Mouse (Mus musculus) layer of hippocampus, adult 8-10 months (tissue): ENCODE results near the gene Tmem245. TPM values are rescaled to one million over a fixed set of nuclear protein-coding genes. Genes with fewer than 3 reads are reported as not detected.
"Not testable (repeated sequence)": the region's sequence is repeated elsewhere in the genome, so short reads cannot be mapped to it uniquely, and the experiment has no call there.

Experiments
- DNase-seq, 2 experiments: peaks; one replicate each; pipeline ENCODE4 v3.0.0; 2022; ENCODE audit warnings: low spot score in 2 of 2
- total RNA-seq, 4 experiments: library from RNA; stranded (reverse); gene quantifications; 2 replicates each; pipeline ENCODE4 v1.2.4; 2022

The Tmem245 gene
- total RNA-seq, 4 experiments from 2014 or later = 30.9 to 42.1 (median 33.8) TPM

- DNase-seq = no peak
These were observed 16.9 kb downstream of the Tmem245 start for GRCm38 (mm10) chr4:56930312-56930711.

GRCm38 (mm10) chr4:56926971-56927370, 20.3 kb downstream of the Tmem245 start:
- DNase-seq = no peak

- DNase-seq = no peak
These were observed 25.0 kb downstream of the Tmem245 start for GRCm38 (mm10) chr4:56922229-56922628.

DNA sequence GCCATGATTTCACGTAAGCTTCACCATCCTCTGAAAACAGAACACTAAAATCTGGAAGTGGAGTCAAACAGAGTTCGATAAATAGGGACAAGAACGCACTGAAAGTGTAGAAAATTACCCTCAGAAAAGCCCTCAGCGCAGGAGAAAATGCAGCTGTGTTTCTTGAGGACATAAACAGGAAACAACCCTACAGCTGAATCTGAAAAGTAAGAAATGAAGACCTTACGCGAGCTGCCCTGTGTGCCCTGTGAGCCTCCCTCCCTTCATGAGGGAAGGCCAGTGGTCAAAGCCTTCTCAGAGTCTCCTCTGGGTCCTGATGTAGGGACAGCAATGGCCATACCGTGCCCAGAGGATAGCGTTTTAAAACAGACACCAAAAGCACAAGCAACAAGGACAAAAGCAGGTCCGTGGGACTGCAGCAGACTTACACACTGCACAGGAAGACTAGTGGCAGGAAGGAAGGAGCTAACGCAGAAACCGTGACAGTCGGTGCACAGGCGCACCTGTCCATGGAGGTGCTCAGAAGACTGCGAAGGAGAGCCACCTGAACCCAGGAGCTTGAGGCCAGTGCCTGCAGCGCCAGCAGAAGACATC, 31.4 kb downstream of the Tmem245 start:
- no peak for DNase-seq

DNA sequence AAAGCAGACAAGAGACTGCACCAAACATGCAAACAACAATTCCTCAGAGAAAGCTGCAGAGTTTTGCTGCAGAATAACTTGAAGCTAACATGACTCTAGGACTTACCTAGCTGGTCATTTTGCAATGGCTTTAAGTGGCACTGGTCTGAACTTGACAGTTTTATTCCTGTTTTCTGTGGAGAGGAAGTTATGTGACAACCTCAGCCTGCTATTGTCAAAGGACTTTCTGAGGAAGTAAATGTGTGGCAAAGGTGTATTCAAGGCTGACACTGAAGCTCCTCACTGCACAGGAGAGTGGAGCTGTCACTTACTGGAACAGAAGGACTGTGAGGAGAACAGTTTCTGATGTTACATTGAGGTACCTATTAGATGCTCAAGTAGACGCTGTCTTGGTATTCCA, 32.5 kb downstream of the Tmem245 start:
- DNase-seq = no peak

DNA sequence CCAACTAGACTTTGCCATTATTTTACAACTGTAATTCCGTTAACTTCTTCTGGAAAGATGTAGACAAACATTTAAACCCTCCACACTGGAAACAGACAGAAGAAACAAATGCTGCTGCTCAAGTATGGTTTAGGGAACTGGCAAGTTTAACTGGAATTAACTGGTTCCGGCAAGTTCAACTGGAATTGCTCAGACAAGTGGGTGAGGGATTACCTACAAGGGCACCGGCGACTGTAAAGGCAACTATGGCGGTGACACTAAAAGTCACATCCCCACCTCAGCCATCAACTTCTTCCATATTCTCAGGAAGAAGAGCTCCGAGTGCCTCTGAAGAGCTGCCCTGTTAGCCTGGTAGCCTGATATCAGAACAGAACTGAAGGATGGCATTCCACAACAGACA, 32.9 kb downstream of the Tmem245 start:
- no peak for DNase-seq

GRCm38 (mm10) chr4:56912382-56913001, 34.7 kb downstream of the Tmem245 start:
- no peak for DNase-seq

- no peak for DNase-seq
These were observed 37.7 kb downstream of the Tmem245 start for GRCm38 (mm10) chr4:56909568-56909967.

GRCm38 (mm10) chr4:56907671-56908070, 39.6 kb downstream of the Tmem245 start:
- DNase-seq = no peak

- DNase-seq = no peak
These were observed 40.3 kb downstream of the Tmem245 start for GRCm38 (mm10) chr4:56906926-56907325.

GRCm38 (mm10) chr4:56905507-56905906, 41.7 kb downstream of the Tmem245 start:
- no peak for DNase-seq

- DNase-seq = no peak
These were observed 45.6 kb downstream of the Tmem245 start for GRCm38 (mm10) chr4:56901671-56902070.

GRCm38 (mm10) chr4:56899216-56899615, 48.0 kb downstream of the Tmem245 start:
- DNase-seq = no peak

- DNase-seq = no peak
These were observed 49.7 kb downstream of the Tmem245 start for GRCm38 (mm10) chr4:56897511-56897910.

GRCm38 (mm10) chr4:56894196-56894595, 53.0 kb downstream of the Tmem245 start:
- DNase-seq = no peak

- no peak for DNase-seq
These were observed 54.6 kb downstream of the Tmem245 start for GRCm38 (mm10) chr4:56892501-56893115.

GRCm38 (mm10) chr4:56888483-56888882, 58.8 kb downstream of the Tmem245 start:
- no peak for DNase-seq

DNA sequence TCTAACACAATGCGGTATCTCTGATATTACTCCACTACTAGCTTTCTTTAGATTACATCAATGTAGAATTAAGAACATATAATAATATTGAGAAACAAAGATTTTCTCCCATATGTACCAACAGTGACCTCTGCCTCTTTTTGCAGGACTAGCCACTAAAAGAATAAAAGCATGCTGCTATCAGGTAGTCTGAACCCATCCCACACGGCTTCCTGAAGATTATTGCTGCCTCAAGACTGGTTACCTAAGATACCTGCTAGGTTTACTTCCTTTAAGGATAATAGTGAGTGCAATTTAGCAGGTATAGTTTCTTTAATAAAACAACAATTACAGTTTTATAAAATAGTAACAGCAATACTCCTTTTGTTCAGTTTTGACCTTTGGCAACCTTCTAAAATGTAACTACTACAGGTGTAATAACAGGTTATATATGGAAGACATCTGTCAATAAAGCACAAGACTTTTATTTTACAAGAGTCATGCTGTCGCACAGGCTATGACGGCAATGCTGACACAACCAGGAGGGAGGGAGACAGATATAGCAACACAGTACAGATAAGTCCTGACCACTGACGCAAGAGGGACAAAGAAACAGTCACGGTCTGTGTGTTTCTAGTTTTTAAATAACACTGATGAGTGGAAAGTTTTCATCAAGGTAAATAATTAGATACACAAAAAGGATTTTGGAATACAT, 60.8 kb downstream of the Tmem245 start:
- no peak for DNase-seq

DNA sequence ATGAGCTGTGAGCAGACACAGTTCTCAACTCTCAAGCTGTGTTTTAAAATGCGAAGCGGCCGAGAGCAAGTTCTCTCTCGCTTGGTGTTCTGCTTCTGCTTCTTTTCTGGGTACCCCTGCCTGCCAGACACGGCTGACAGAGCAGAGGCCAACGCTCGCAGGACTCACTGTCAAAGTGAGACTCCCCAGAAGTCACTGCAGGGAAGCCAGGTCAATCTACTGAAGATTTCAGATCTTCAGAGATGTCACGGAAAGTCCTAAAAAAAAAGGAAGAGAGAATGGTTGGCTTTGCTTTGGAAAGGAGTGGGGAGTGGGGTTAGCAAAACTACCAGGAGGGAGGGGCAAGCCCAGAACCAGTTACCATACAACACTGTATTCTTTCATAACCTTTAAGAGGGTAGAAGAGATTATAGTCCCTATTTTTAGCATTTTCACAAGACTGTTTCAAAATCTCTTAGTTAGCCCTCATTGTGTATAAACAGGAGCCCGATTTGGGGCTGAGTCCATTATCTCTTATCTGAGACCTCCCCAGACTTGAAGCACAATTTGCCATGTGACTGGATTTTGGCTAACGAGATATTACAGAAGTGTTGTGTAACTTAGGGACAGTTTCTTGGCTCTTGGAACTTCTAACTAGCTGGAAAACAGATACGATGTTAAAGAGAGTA, 67.1 kb downstream of the Tmem245 start:
- no peak for DNase-seq

- no peak for DNase-seq
These were observed 68.3 kb downstream of the Tmem245 start for GRCm38 (mm10) chr4:56878971-56879370.

- DNase-seq = not testable (repeated sequence)
These were observed 76.7 kb downstream of the Tmem245 start for GRCm38 (mm10) chr4:56870541-56870940.

GRCm38 (mm10) chr4:56867761-56868160, 79.5 kb downstream of the Tmem245 start:
- no peak for DNase-seq
